Mouse (Mus musculus) brain, adult 10 weeks (tissue): ENCODE measurements around the gene Ythdf2. TPM values are rescaled to one million over a fixed set of nuclear protein-coding genes. Genes with fewer than 3 reads are reported as not detected.

Experiments used
- polyA plus RNA-seq: library from polyadenylated mRNA; stranded (reverse); fragments of 350-450 nt; fragmentation: Illumina TruSeq; extraction: RNeasy Lipid Tissue Mini Kit (QIAGEN cat#74804); gene quantifications from one replicate; pipeline ENCODE4 v1.2.3, GENCODE M21; 2015; ENCODE audit warnings: low read depth, low replicate concordance

Ythdf2 gene
- 28.0 TPM for polyA plus RNA-seq

DNA sequence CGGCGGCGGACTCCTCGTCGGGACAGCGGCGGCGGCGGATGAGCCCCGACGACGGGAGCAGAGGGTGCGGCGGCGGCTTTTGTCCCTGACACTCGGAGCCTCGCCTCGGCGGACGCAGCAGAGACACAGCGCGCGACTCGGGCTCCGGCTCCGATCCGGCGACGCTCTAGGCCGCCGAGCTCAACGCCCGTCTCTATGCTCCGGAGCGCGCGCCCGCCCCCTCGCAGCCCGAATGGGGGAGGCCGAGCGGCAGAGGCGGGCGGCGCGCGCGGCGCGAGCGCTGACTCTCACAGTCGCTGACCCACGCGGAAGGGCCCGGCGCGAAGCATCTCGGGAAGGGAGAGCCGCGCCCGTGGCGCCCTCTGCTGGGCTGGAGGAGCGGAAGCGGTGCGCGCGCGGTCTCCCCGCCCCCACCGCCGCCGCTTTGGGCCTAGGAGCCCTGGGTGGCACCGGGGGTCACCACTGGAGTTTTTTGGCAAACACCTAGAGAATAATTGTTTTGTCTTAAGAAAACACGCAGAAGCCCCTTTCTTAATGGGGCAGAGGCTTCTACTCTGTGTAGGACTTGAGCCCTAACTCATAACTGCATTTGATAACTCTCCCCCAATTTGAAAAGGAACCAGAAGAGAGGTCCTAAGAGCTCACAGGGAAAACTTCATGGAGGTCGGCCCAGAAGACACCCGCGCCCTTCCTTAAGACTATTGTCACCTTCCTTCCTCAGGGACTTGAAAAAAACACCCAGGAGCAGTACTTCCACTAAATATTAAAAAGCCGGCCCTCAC lies at the start of gene Ythdf2:
TSS of gene Ythdf2 (minus strand) at position 351 of the 782 bp plus-strand sequence.

DNA sequence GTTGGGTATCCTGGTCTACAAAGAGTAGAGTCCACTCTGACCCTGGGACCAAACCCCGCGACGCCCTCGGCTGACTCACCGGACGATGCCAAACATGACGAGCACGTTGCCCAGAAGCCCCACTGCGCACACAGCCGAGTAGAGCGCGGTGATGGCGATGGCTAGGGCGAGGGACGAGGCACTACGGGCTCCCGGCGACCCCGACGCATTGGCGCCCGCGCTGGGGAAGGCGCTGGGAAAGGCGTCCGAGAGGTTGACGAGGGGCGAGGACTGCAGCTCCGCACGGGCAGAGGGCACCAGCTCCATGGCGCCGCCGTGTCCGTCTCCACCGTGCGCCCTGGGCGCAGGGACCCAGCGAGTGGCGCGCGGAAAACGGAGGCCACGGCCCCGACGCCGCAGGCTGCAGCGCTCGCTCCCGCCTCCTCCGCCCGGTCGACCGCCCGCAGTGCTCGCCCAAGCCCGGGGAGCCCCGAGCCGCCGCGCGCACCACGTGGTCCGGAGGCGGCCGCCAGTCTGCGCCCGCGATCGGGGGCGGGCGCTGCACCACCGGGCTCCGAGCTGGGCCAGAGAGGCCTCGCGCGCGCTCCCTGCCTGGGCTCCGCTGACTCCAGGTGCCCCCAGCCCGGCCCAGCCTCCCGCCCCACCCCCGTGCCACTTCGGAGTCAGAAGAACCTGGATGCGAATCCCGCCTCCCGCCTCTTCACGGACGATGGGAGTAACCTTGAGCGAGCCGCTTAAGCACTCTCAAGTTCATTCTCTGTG lies 67.8 kb downstream of the Ythdf2 start, which contains the start of gene Oprd1:
TSS of gene Oprd1 (minus strand) at position 407 of the 762 bp plus-strand sequence.

Other genes with a start within 250 kb of the Ythdf2 start
- not detected for gene Gm10300, start 137.6 kb downstream of the Ythdf2 start, polyA plus RNA-seq
- 32.4 TPM for gene Epb41, start 137.0 kb downstream of the Ythdf2 start, polyA plus RNA-seq
- 10.1 TPM for gene Oprd1, start 67.8 kb downstream of the Ythdf2 start, polyA plus RNA-seq
- gene Gmeb1, start 49.3 kb upstream of the Ythdf2 start, polyA plus RNA-seq = 14.5 TPM
- 26.8 TPM for gene Taf12, start 62.1 kb upstream of the Ythdf2 start, polyA plus RNA-seq
- gene Rab42, start 91.1 kb upstream of the Ythdf2 start, polyA plus RNA-seq = 3.0 TPM
- 31.0 TPM for gene Trnau1ap, start 117.2 kb upstream of the Ythdf2 start, polyA plus RNA-seq
- 11.5 TPM for gene Rcc1, start 141.3 kb upstream of the Ythdf2 start, polyA plus RNA-seq
- 5.8 TPM for gene Phactr4, start 210.2 kb upstream of the Ythdf2 start, polyA plus RNA-seq